Mouse (Mus musculus) left cerebral cortex, adult 11 months (tissue): Measurements from ENCODE around the gene Stk25.

Experiments used
- DNase-seq: peaks from one replicate; pipeline ENCODE4 v3.0.0; 2022; ENCODE audit warnings: low spot score

The Stk25 gene

DNA sequence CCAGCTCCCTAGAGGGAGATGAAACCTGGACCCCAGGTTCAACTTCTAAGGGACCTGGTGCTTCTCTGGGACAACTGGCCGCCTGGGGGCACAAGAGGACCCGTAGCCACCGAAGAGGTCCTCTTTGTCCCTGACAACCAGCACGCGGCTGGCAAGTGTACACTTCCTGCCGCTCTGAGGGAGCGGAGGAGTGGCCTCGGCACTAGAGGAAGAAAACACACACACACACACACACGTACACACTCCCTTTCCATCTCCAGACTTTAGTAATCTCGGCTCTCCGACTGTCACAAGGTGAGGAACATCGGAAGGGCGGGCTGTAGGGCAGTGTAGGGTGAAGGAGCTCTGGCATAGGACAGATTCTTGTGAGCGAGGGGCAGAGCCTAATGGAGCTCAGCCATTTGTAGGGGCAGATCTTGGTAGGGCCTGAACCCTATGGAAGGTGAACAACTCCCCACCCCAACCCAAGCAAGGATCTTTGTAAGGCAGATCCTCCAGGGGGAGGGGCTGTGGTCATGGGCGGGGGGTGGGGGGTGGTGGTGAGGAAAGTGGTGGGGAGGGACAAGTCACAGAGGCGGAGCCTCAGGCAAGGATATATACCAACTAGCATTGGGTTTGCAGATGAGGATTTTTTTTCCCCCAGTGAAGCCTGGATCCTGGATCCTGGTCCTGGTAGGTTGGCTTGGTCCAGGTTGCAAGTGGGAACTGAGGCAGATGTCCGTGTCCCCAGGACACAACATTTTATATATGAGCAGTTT is 10.5 kb upstream of the Stk25 start:
- no peak for DNase-seq

DNA sequence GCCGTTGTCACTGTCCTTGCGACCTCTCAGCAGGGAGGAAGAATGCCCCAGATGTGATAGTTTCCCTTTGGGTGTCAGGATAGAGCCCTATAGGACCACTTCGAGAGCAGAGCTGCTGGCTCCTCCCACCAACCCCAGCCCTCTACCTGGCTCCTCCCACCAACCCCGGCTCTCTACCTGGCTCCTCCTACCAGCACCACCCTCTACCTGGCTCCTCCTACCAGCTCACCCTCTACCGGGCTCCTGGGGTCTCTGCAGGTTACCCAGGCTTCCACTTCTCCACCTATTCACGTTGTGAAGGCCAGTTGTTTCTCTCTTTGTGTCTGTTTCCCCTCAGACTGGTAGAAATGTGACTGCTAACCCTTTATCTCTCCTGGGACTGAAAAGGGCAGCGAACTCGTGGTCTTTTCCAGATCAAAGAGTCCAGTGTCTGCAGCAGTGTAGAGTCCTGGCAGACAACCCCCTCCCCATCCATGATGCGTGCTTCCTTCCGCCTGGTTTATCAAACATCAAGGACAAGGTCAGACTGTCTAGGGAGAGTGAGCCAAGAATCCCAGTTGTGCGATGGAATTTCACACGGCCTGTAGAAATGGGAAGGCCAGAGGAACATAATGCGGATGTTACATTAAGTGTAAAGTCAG is 9.4 kb upstream of the Stk25 start:
- DNase-seq = no peak

DNA sequence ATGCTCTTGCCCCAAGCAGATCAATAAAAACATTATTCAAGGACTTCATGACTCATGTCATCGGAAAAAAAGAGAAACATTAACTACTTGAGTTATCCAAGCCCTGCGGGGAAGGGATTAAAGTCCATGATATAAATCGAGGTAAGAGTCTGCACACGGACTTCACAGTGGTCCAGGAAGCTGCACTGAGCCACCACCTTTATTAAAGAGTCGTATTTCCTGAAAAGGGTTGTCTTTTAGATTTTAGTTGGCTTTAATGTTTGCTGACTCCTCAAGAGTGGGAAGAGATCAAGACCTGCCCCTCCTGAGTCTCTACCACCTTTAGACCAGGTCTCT is 1.5 kb downstream of the Stk25 start:
- no peak for DNase-seq

DNA sequence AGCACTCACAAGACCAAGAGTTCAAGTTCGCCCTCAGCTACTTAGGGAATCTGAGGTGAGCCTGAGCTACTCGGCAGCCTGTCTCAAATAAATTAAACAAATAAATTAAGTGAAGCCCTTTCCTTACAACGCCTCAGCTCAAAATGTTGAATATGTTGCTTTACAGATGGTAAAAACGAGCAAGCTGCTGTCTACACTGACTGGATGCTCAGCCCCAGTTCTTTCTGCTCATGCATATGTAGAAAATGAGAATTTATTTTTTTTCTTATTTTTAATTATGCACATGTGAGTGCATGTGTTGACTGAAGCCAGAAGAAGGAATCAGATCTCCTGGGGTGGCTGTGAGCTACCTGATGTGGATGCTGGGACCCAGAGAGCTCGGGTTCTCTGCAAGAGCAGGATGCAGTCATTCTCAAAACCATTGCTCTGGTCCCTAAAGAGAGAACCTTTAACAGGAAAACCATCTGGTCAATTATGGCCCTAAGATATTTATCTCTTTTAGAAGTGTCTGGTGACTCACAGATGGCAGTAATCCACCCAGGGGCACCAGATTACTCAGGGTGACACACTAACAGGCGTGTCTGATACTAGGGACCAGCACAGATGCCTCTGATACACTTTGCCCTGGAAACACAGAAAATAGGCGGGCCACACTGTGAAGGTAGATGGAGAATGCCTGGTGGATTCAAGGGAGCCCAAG is 2.0 kb downstream of the Stk25 start:
- no peak for DNase-seq

DNA sequence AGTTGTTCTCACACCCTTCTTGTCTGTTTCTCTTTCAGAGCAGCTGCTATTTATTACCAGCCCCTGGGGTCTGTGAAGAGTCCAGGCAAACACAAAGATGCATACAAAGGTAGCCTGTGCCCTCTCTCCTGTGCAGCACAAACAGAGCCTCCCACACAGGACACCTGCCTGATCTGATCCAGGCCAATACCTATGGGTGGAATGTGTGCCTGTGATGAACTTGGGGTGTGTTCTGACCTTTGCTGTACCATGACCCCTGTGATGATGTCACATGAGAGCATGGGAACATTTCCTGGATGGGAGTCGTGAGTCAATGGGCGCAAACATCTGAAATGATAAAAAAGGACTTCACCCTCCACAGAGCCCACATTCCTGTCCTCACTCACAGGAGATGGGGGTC is 3.7 kb downstream of the Stk25 start:
- no peak for DNase-seq

DNA sequence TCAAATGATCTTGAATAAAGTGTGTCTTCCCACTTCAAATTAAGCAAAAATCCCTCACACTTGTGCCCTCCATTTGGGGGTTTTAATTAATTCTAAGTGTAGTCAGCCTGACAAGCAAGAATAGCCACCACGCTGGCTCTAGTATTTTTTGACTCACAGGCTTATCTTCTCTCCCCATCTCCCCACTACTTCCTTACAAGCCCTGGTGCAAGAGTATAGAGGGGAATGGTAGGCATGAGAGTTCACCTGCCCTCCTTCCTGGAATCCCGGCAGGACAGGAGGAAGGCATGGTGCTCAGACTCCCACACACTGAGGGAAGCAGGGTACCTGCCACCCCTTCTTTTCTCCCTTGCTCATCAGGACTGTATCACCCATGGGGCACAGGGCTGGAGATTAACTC is 4.2 kb downstream of the Stk25 start:
- no peak for DNase-seq

DNA sequence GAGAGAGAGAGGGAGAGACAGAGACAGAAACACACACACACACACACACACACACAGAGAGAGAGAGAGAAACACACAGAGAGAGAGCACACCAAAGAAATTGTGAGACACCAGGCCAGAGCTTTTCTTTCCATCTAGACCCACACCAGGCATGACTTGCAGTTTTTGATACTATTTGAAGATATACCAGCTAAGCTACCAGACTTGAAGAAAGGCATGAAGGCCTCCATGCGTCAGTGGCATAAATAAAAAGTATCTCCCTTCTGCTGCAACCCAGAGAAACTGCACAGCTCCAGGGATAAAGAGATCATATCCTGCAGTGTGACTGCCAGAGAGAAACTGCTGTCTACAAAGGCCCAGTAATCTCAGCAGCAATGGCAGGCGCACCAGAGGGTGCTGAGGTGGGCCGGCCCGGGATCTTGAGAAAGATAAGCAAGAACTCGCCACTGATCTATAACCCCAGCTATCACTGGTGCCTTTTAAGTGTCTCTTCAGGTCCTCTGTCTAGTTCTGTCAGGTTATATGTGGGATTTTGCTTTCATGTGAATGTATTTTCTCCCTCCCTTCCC is 8.8 kb downstream of the Stk25 start:
- no peak for DNase-seq

DNA sequence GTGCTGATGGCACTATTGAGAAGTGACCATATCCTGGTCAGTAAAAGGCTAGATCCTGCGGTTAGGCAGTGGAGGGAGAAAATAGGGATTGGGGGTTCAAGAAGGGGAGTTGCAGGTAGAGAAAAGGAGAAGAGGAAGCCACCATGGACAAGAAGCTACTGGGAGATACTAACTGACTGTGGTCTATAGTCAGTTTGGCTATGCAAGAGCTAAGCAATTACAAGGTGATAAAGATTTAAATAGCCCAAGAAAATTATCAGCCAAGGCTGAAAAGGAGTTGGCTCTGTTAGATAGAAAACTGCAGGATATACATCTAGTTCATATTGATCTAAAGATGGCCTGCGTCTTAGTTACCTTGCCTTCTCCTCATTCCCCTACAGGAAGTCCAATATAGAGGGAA is 15.8 kb downstream of the Stk25 start:
- DNase-seq = no peak

DNA sequence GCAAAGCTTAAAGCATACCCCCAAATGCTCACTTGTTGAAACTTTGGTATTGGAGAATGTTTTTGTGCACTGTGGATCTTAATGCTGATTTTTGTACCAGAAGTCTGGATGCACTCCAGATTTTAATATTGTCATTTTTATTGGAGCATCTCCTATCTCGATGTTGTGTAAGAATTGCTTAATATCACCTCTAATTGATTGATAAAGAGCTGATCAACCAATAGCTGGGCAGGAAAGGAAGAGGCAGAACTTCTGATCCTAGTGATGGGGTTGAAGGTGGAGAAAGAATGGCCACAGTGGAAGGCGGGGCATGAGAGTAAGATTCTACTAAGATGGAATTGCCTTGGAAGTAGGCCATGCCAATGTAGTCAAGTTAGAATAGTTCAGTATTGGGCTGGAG is 16.5 kb downstream of the Stk25 start:
- DNase-seq = no peak

DNA sequence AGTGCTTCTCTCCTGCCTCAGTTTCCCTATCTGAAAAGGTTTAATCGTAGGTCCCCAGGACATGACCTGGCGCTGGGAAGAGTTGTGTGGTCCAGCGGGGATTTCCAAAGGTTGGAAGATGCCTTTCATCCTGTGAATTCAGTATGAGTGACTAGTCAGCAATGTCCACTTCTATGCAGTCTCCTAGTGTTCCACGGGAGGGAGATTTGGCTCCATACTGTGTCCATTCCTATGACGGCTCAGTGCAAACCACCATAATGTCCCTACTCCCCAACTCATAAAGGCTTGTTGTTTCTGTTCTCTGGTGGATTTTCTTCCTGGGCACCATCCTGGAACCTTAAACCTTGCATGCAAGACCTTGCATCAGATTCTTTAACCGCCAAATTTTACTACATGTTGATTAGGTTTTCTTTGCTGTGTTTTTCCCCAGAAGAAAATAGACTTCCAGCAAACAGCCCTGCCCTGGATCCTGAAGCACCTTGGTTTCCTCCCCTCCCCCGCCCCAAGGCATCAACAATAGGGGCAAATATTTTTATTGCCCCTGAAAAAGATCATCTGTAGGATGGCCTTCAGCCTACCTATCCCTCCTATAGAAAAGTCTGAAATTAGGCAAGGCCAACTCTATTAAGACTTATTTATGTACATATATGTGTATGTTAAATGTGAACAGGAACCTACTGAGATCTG is 22.1 kb downstream of the Stk25 start:
- DNase-seq = no peak

DNA sequence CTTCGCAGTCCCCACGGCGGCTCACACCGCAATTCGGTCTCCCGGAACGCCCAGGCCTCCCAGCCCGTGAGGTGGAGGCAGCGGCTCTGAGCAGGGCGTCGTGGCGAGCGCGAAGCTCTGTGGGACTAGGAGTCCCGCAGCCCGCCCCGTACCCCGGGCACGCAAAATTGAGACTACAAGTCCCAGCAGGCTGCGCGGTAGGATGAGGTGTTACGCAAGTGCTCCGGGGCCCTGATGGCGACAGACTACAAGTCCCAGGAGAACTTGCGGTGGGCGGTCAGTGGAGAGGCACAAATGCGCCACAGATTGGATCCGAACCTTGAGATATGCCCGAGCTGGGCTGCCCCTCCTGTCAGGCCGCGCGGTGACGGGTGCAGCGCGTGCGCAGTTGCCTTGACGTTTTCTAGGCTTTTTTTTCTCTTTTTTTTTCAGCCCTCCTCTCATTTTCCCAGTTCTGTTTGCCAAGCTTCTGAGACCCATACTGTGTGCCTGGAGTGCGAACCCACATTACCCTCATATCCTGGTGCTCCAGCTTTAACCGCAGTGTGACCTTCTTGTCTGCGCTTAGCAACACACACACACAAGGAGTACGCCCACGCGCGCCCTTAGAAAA is 22.8 kb downstream of the Stk25 start:
- peak; percentile 100 for DNase-seq

DNA sequence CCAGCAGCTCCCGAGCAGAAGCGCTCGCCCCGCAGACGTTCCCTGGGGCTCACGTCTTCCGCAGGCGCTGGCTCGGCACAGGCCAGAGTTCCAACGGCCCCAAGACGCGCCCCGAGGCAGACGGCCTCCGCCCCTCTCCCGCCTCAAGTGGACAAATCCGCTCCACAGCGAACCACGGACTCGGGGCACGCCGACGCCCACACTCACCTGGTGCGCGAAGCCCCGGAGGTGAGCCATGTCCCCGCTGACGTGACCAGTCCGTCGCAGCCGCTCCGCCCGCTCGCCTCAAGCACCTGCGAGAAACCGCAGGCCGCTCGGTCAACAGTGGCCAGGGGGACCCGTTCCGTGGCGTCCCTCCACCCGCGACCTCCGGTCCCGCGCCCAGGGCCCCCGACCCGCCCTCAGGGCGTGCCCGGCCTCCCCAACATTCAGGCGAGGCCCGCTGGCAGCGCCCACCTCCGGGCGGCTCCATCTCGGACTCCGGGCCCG is 23.3 kb downstream of the Stk25 start:
- DNase-seq = no peak

DNA sequence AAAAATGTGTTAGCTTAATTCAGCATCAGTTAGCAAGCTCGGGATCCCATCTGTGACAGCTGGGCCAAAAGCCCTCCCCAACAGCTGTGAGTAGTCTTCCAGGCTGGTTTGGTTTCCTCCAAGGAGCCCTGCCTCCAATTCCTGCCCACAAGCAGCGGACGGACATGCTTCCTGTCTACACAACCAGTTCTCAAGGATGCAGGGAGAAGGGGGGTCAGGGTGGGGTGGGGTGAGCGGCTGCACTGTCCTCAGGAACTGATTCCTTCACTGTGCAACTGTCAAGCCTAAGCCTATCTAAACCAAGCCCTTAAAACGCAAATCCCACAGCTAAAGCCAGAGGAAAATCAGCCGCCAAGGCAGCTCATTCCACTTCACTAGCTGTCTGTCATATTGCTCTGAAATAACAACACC is 24.0 kb downstream of the Stk25 start:
- DNase-seq = peak; percentile 43

DNA sequence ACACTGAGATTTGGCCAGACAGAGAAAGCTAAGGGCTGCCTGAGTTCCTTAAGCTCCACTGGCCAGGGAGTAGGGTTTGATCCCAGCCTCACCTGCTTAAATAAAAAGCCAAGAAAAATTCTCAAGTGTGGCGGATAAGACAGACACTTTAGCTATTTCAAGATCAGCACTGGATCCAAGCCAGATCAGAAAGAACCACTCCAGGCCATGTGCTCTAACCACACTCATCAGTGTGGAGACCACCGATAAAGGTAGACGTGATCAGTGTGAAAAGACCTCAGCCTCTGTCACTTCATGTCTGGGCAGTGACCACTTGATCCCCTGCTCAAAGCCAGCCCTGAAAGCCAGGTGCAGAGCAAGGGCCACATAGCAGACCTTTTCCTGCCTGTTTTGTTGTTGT is 25.7 kb downstream of the Stk25 start:
- DNase-seq = no peak

DNA sequence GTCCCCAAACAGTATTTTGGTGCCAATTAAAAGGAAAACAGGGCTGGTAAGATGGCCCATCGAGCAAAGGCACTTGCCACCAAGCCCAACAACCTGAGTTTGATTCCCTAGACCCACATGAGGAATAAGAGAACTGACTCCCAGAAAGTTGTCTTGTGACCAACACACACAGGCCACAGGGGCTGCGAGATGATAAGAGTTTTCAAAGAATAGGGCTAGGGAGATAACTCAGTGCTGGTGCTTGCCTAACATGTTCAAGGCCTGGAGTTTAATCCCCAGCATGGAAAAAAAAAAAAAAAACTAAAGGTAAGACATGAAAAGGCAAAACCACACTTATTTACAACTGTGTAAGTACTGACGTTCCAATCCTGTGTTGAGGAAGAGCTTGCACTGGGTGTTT is 27.7 kb downstream of the Stk25 start:
- no peak for DNase-seq

DNA sequence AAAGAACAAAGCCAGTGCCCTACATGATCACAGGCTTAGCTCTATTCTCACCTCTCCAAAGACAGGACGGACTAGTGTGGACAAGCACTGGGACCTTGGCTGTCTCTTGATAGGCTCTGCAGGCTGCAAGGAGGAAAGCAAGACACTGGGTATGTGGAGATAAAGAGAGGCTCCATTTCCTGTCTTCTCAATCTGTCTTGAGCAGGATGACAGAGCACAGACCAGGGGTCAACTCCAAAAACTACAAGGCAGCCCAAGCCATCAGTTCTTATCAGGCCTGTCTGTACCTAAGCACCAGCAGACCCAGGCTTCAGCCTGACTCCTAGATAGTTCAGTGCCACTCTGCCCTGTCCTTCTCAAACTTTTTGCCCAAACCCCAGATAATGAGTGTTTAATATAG is 34.0 kb downstream of the Stk25 start:
- DNase-seq = no peak

DNA sequence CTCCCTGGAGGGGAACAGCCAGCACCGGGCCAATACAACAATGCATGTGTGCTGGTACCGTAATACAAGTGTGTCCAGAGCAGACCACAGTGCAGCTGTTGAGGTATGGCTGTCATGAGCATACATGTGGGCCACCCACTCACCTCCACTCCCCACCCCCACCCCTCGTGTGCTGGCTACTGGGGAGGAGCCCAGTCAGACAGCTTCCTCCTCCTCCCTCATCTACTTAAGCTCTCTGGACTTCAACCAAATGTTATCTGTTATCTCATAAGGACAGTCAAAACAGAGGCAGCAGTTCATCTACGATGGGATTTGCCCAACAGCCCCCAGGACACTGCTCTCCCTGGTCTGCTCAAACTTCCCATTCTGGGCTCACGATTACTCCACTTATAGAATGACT is 39.5 kb downstream of the Stk25 start:
- DNase-seq = no peak

DNA sequence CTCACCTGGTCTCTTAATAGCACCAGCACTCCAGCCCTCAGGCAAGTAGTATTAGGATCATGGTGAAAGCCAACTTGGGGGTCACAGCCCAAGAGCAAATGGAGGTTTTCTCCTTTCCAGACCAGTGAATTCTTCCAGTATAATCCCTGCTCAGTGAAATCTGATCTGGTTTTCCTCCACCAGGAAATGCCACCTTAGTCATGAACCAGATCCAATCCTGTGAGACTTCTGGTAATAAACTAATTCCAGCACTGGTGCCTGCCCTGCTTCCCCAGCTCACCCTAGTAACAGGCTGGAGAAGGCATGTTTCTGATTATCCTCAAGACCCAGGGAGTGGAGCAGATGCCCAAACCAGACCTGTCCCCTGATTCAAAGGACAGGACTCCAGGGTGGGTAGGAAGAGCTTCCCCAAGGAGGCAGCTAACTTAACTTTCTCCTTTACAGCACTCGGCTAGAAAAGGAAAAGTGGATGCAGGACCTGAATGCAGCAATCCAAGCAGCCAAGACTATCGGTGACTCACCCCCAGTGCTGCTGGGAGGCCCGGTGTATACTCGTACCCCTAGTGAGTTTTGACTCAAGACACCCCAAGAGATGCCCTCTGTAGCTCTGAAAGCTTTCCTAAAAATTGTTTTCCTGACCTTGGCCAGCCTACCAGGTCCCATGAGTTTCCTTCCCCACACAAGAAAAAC is 40.3 kb downstream of the Stk25 start:
- no peak for DNase-seq

DNA sequence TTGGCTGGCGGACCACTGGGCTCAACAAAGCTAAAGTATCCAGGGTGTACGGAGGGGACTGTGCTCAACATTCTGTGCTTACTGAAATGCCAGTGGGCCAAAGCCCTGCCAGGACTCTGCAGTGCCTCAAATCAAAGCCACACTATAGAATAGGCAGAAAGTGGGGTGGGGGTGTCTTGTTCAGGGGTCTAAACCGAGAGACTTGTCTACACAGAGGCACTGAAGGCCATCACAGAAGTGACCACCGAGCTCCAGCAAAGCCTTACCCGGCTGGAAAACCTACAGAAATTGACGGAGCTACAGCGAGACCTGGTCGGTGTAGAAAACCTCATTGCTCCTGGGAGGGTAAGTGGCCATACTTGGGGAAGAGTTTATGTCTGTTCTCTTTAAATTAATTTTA is 48.7 kb downstream of the Stk25 start:
- no peak for DNase-seq

DNA sequence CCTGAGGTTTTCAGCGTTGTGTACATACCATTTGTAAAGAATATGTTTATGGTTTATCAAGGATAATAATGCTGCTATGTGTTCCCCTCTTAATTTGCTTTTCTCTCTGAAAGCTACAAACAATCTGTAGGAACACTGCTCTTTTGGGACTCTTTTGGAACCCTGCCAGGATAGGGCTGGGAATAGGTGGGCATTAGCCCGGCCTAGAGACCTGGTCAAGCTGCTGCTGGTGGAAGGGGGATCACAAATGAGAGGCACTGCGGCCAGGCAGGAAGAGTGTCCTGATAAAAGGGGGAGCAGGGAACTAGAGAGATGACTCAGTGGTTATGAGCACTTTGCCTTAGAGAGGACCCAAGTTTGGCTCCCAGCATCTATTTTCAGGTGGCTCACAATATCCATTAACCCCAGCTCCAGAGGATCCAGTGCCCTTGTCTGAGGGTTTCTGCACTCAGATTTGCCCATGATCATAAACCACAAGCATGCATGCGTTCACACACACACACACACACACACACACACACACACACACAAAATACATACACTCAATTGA is 49.7 kb downstream of the Stk25 start:
- no peak for DNase-seq
